Mouse (Mus musculus) bone marrow, adult 2 months (tissue): Measurements from ENCODE around the gene Plau.

Source experiments
- CTCF ChIP-seq: fragments of 200-500 bp; IDR thresholded peaks from 2 replicates; pipeline ENCODE4 v1.5.1; 2011; ENCODE audit warnings: low read length, control low read depth; ENCODE audit not compliant: control insufficient read depth, insufficient read depth
- POLR2A ChIP-seq: fragments of 200-500 bp; IDR thresholded peaks from 2 replicates; pipeline ENCODE4 v1.6.1; 2011; ENCODE audit warnings: low read depth, mild to moderate bottlenecking, control low read depth, low read length, borderline replicate concordance; ENCODE audit not compliant: control insufficient read depth

DNA sequence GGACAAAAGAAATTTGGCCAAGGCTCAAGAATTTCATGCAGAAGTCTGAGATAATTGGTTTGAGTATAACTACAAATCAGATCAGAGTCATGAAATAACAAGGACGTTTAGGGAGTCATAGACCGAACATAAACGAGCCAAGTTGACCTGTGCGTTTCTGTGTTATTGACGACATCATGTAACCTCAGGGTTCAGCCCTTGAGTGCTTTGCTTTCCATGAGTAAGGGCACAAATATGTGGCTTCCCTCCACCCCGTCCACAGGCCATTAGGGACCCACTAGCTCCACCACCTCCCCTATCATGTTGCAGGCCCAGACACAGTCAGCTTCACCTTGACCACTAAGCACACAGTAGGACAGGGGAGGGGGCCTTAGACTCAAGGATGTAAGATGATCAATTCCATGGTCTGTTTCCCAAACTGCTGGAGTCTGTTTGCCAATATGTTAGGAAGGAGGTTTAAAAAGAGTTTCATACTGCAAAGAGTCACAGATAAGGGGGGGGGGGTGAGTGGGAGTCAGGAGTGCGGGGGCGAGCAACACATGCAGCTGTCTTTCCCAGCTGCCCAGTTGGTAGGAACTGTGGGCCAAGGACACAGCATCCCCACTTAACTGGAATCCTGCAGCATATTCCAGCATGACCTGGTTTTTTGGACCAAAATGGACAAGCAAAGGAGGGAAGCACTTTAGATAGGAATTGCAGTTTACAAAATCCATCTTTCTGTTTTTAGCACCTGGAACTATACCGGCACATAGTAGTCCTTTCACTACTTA, 5.1 kb upstream of the Plau start:
- TF ChIP-seq CTCF: no peak
- no peak for TF ChIP-seq POLR2A
